Mouse (Mus musculus) limb, embryonic 13.5 days (tissue): Measurements from ENCODE around the gene Magi1. TPM values are rescaled to one million over a fixed set of nuclear protein-coding genes. Genes with fewer than 3 reads are reported as not detected.
A peak's percentile ranks its signal among the peaks of the same experiment; 100 is the strongest.

Experiments used
- ATAC-seq: fragments of 200-750 bp; cut with Nextera tagmentation; 2 replicates; pipeline ENCODE4 v1.8.0; 2017; ENCODE audit warnings: low read depth, moderate number of reproducible peaks, moderate TSS enrichment; ENCODE audit not compliant: low FRiP score
- H3K27ac ChIP-seq: fragments of 300-500 bp; sonication (generic); 2 replicates; pipeline ENCODE4 v1.5.1; 2015; ENCODE audit warnings: inconsistent platforms, mild to moderate bottlenecking, moderate library complexity
- H3K27me3 ChIP-seq: fragments of 300-500 bp; sonication (generic); 2 replicates; pipeline ENCODE4 v1.6.1; 2015; ENCODE audit warnings: mild to moderate bottlenecking, inconsistent platforms
- H3K36me3 ChIP-seq: fragments of 300-500 bp; sonication (generic); 2 replicates; pipeline ENCODE4 v1.6.1; 2015; ENCODE audit warnings: inconsistent platforms, mild to moderate bottlenecking, moderate library complexity
- H3K4me1 ChIP-seq: fragments of 300-500 bp; sonication (generic); 2 replicates; pipeline ENCODE4 v1.6.1; 2015; ENCODE audit warnings: inconsistent platforms
- H3K4me2 ChIP-seq: fragments of 300-500 bp; sonication (generic); replicated peaks from 2 replicates; pipeline ENCODE4 v1.6.1; 2015; ENCODE audit warnings: inconsistent platforms, mild to moderate bottlenecking, moderate library complexity
- H3K4me3 ChIP-seq: fragments of 300-500 bp; sonication (generic); 2 replicates; pipeline ENCODE4 v1.5.1; 2015; ENCODE audit warnings: moderate library complexity, mild to moderate bottlenecking, inconsistent platforms
- H3K9ac ChIP-seq: fragments of 300-500 bp; sonication (generic); 2 replicates; pipeline ENCODE4 v1.6.1; 2015; ENCODE audit warnings: mild to moderate bottlenecking, inconsistent platforms
- H3K9me3 ChIP-seq: fragments of 300-500 bp; sonication (generic); 2 replicates; pipeline ENCODE4 v1.6.1; 2016; ENCODE audit warnings: inconsistent platforms
- WGBS: fragments of 180-500 bp; shearing (Covaris S2); methylation state at CpG from one replicate; pipeline ENCODE4 v1.1.7; 2015; 5-methylcytosine and 5-hydroxymethylcytosine counted together
- polyA plus RNA-seq: library from polyadenylated mRNA; unstranded; fragments of >200 nt; fragmentation: Nextera tagmentation; extraction: Ambion mirVana; gene quantifications from 2 replicates; pipeline ENCODE4 v1.2.1, GENCODE M21; 2015

The Magi1 gene
- polyA plus RNA-seq, 1 experiment from 2014 or later: 13.9 TPM

DNA sequence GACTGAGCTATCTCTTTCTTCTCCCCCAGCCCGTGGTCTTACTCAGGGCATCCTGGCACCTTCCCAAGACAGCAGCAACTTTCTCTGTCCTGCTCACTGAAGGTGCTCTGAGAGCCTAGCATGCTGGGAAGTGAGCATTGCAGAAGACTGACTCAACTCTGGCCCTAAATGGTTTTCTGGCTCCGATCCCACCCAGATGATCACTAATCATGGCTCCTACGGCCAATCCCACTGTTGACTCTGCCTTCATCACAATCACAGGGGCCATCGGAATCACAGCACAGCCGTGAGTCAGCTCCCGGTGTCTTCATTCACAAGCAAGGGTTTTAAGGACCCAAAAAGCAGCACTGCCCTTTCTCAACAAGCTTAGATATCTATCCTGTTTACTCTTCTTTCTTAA lies 58.6 kb downstream of the Magi1 start:
- no peaks in the 10 kb centered on the region for H3K36me3 ChIP-seq
- no peaks in the 10 kb centered on the region for H3K27me3 ChIP-seq
- peaks cover 61% of the 10 kb centered on the region for H3K4me1 ChIP-seq
- H3K4me2 ChIP-seq: no peak overlapping the region
- no peak overlapping the region for H3K4me3 ChIP-seq
- 75% methylated on average over 6 of the region's 6 CpGs for WGBS
- H3K9ac ChIP-seq: no peak overlapping the region
- no peak overlapping the region for H3K27ac ChIP-seq
- ATAC-seq: no peak
- H3K9me3 ChIP-seq: no peaks in the 10 kb centered on the region

- Histone ChIP-seq H3K27ac (no peak overlapping the region), H3K4me1 (peaks cover 67% of the 10 kb centered on the region), H3K4me3 (no peak overlapping the region), H3K27me3 (no peaks in the 10 kb centered on the region), H3K9ac (no peak overlapping the region), H3K36me3 (no peaks in the 10 kb centered on the region), H3K9me3 (no peaks in the 10 kb centered on the region), H3K4me2 (no peak overlapping the region)
- 32% methylated on average over 7 of the region's 7 CpGs for WGBS
- ATAC-seq: no peak
Observed at GRCm38 (mm10) chr6:94222253-94222652, 61.5 kb downstream of the Magi1 start.

DNA sequence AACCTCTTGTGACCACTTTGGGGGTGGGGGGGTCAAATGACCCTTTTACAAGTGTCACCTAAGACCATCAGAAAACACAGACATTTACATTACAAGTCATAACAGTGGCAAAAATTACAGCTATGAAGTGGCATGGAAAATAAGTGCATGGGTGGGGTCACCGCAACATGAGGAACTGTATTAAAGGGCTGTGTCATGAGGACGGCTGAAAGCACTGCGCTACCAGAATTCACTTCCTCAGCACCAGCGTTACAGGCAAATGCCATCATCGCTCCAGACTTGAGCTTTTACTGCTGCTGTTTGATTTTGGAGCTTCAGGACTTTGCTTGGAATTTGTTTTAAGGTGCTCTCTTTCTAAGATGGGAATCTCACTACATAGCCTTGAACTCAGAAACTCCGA lies 62.0 kb downstream of the Magi1 start:
- Histone ChIP-seq H3K9ac (no peak overlapping the region), H3K4me1 (peaks cover 68% of the 10 kb centered on the region), H3K9me3 (no peaks in the 10 kb centered on the region), H3K4me3 (no peak overlapping the region), H3K36me3 (no peaks in the 10 kb centered on the region), H3K27ac (no peak overlapping the region), H3K4me2 (no peak overlapping the region), H3K27me3 (no peaks in the 10 kb centered on the region)
- no peak for ATAC-seq
- 78% methylated on average over 6 of the region's 6 CpGs for WGBS

DNA sequence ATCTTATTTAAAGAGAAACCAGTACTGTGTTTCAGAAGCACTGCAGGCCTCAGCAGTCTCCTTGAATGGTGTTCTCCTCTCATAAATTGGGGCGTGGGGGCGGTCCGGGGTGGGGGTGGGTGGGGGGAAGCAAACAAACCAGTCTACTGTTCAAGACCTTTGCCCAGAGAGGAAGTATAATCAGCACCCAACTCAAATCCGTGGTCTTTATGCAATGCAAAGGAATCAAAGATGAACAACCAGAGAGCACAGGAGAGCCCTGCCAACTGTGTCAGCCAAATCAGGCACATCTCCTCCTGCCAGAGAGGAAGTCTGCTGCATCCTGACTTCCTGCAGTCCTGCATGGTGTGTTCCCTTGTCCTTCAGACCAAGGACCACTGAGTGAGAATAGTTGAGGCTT lies 65.6 kb downstream of the Magi1 start:
- Histone ChIP-seq H3K27ac (no peak overlapping the region), H3K4me3 (no peak overlapping the region), H3K9me3 (no peaks in the 10 kb centered on the region), H3K36me3 (no peaks in the 10 kb centered on the region), H3K4me2 (no peak overlapping the region), H3K9ac (no peak overlapping the region), H3K27me3 (no peaks in the 10 kb centered on the region), H3K4me1 (peaks cover 57% of the 10 kb centered on the region)
- ATAC-seq: no peak
- 89% methylated on average over 4 of the region's 4 CpGs for WGBS

GRCm38 (mm10) chr6:94215834-94216233 lies 67.9 kb downstream of the Magi1 start:
- Histone ChIP-seq H3K4me3 (no peak overlapping the region), H3K9me3 (no peaks in the 10 kb centered on the region), H3K27me3 (no peaks in the 10 kb centered on the region), H3K9ac (no peak overlapping the region), H3K27ac (no peak overlapping the region), H3K4me2 (no peak overlapping the region), H3K4me1 (peaks cover 51% of the 10 kb centered on the region), H3K36me3 (no peaks in the 10 kb centered on the region)
- 89% methylated on average over 4 of the region's 4 CpGs for WGBS
- no peak for ATAC-seq

DNA sequence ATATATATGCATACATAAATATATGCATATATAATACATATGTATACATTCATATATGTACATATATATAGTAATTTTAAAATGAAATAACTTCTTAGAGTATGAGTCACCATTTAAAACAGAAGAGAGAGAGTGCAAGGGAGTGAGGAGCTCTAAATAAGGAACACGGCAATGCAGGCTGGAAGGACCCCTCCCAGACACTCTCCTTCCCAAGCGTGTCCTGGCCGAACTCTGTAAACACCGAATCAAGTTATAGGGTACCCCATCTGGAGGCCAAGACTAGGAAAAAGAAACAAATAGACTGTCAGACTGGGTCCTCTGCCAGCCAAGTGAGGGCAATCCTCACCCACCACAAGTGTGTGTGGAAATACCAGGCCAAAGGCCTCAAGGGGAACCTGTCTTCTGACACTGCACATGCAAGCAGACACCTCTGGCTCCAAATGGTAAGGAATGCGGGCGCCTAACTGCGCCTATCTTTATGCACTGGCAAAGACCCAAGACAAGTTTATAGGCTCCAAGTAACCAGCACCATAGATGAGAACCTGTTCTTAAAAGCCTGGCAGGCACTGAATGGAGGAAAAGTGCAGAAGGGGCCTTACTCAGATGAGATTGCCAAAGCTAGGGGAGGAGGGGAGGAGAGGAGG lies 68.7 kb downstream of the Magi1 start:
- Histone ChIP-seq H3K4me3 (no peak overlapping the region), H3K4me1 (peaks cover 51% of the 10 kb centered on the region), H3K36me3 (no peaks in the 10 kb centered on the region), H3K4me2 (no peak overlapping the region; the same call in 1 of the 2 replicates), H3K9me3 (no peaks in the 10 kb centered on the region), H3K27ac (0 out of 2 replicates have a peak overlapping the region, but pooled peaks have one; percentile 7), H3K27me3 (no peaks in the 10 kb centered on the region), H3K9ac (no peak overlapping the region)
- peak; percentile 46; the same call in 1 of the 2 replicates for ATAC-seq
- WGBS: 58% methylated on average over 7 of the region's 7 CpGs

DNA sequence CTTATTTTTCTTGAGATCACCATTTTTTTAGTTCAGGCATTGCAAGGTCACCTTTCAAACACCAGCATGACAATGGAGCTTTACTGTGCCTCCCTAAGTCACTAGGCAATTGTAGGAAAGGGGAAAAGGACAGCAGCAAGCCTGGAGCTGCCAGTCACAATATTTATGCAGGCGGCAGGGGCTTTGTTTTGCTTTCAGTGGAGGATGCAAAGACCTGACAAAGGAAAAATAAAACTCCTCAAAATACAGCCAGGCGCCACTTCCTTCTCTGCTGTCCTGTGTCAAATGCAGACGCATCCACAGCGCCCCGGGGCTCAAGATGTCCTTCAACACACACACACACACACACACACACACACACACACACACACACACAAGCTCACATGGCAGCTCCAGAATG lies 77.8 kb downstream of the Magi1 start:
- 65% methylated on average over 5 of the region's 5 CpGs for WGBS
- ATAC-seq: no peak
- Histone ChIP-seq H3K9ac (no peak overlapping the region), H3K4me3 (no peak overlapping the region), H3K9me3 (no peaks in the 10 kb centered on the region), H3K36me3 (no peaks in the 10 kb centered on the region), H3K4me1 (peaks cover 30% of the 10 kb centered on the region), H3K27me3 (no peaks in the 10 kb centered on the region), H3K4me2 (no peak overlapping the region), H3K27ac (no peak overlapping the region)

DNA sequence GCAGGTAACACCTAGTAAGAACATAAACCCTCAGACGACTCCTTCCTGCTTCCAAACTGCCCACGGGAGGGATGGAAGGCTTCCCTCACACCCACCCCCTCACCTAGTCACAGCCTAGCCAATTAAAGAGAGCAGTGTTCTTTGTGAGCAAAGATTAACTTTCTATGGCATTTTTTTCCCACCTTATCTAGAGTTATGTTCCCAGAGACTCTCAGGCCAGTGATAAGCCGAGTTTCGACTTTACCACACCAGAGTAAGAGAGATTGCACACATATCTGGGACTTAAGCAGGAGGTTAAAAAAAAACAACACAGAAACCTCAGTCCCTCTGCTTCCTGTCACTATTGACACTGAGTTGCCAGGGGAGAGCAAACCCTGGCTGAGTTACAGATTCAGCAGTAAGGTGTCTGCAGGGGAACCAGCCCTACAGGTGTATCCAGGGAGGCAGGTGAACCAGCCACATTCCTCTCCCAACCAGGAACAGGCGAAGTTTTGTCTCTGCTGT lies 80.0 kb downstream of the Magi1 start:
- no peak overlapping the region for H3K27ac ChIP-seq
- H3K4me1 ChIP-seq: peaks cover 35% of the 10 kb centered on the region
- 30% methylated on average over 5 of the region's 5 CpGs for WGBS
- H3K4me3 ChIP-seq: no peak overlapping the region
- H3K9me3 ChIP-seq: no peaks in the 10 kb centered on the region
- no peak overlapping the region for H3K9ac ChIP-seq
- ATAC-seq: no peak
- no peak overlapping the region for H3K4me2 ChIP-seq
- no peaks in the 10 kb centered on the region for H3K36me3 ChIP-seq
- H3K27me3 ChIP-seq: no peaks in the 10 kb centered on the region

DNA sequence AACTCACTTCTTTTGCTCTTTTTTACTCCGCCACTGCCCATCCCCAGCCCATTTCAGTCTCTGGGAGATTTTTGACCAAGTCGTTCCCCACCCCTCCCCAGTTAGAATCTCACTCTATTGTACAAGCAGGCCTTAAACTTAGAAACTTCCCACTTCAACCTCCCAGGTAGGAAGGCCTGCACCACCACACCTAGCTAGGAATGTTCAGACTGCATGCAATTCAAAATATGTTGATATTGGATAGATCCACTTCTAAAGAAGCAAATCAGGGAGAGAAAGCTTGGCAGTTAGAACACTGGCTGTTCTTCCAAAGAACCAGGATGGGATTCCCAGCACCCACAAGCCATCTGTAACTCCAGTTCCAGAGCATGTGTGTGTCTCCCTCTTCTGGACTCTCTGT lies 81.8 kb downstream of the Magi1 start:
- H3K27ac ChIP-seq: no peak overlapping the region
- no peaks in the 10 kb centered on the region for H3K36me3 ChIP-seq
- H3K4me3 ChIP-seq: no peak overlapping the region
- H3K4me2 ChIP-seq: no peak overlapping the region
- no peak overlapping the region for H3K9ac ChIP-seq
- no peaks in the 10 kb centered on the region for H3K27me3 ChIP-seq
- no peak for ATAC-seq
- peaks cover 31% of the 10 kb centered on the region for H3K4me1 ChIP-seq
- WGBS: 92% methylated on average over 2 of the region's 2 CpGs
- H3K9me3 ChIP-seq: no peaks in the 10 kb centered on the region

GRCm38 (mm10) chr6:94200910-94201309 lies 82.8 kb downstream of the Magi1 start:
- Histone ChIP-seq H3K36me3 (no peaks in the 10 kb centered on the region), H3K4me1 (peaks cover 31% of the 10 kb centered on the region), H3K27me3 (no peaks in the 10 kb centered on the region), H3K9ac (no peak overlapping the region), H3K4me3 (no peak overlapping the region), H3K4me2 (no peak overlapping the region), H3K9me3 (no peaks in the 10 kb centered on the region), H3K27ac (no peak overlapping the region)
- WGBS: 57% methylated on average over 3 of the region's 3 CpGs
- no peak for ATAC-seq

DNA sequence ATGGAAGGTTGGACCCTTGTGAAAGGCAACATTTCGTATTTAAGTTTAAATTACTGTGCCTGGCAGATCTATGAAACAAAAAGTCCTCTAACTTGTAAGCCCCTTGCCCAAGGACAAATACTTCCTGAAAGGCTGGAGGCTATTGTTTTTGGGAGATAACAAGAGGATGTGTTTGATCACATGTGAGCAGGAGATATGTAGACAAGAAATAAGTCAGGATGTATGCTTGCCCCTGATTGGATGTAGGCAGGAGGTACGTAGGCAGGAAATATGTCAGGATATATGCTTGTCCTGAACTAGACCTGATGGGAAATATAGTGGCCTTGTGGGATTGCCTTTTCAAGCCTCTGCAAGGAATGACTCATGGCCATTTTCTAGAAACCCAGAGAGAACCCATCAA lies 84.0 kb downstream of the Magi1 start:
- Histone ChIP-seq H3K4me1 (peaks cover 43% of the 10 kb centered on the region), H3K9ac (no peak overlapping the region), H3K27ac (no peak overlapping the region), H3K9me3 (no peaks in the 10 kb centered on the region), H3K27me3 (no peaks in the 10 kb centered on the region), H3K4me3 (no peak overlapping the region), H3K4me2 (no peak overlapping the region), H3K36me3 (no peaks in the 10 kb centered on the region)
- ATAC-seq: no peak
- 83% methylated on average over 2 of the region's 2 CpGs for WGBS

DNA sequence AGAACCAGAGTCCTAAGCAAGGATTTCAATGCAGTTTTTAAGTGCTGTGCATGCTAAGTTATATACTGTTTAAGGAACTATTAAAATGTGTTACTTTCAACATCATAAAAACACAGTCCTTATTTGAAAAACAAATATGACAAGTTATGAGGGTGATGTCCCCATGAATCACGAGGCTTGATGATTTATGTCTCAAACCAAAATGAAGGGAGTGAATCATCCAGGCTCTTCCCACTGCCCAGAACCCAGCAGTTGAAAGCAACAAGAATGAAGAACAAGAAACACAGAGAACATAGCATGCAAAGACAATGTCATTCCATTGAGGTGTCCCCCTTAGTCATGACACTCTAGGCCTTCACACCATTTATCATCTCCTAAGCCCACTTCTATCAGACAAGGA lies 85.9 kb downstream of the Magi1 start:
- no peak for ATAC-seq
- no peak overlapping the region for H3K4me3 ChIP-seq
- no peak overlapping the region for H3K27ac ChIP-seq
- H3K4me2 ChIP-seq: no peak overlapping the region
- no peaks in the 10 kb centered on the region for H3K36me3 ChIP-seq
- no peaks in the 10 kb centered on the region for H3K9me3 ChIP-seq
- H3K4me1 ChIP-seq: peaks cover 29% of the 10 kb centered on the region
- no peaks in the 10 kb centered on the region for H3K27me3 ChIP-seq
- no peak overlapping the region for H3K9ac ChIP-seq
- 81% methylated on average over 1 of the region's 1 CpGs for WGBS

DNA sequence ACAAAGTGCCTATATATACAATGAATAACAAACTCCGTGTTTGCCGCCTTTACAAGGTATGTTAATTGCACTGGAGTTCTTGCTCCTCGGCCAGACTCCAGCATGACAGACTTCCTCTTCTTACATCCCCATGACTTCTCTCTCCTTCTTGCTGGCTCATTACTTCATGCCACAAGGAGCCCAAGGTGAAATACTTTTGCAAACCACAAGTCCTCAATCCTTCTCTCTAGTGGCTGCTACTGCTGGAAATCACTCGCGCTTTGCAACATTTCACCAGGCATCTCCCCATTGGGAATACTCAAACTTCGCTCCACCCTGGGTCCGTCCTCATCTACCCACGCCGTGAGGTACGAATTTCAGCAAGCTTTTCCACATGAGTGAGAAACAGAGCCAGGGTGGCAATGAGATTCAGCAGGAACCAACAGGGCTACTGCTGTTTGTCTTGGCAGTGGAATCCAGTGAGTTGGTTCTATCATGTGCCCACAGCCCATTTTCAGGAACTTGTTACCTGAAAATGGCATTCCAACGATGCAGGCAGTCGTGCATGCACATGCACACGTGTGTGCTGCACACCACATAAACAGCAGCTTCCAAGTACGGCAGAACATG lies 88.3 kb downstream of the Magi1 start:
- H3K4me3 ChIP-seq: no peak overlapping the region
- 0 out of 2 replicates have a peak overlapping the region, but pooled peaks have one; percentile 16 for H3K4me2 ChIP-seq
- no peak for ATAC-seq
- H3K4me1 ChIP-seq: peaks cover 25% of the 10 kb centered on the region
- no peaks in the 10 kb centered on the region for H3K9me3 ChIP-seq
- no peak overlapping the region for H3K9ac ChIP-seq
- whole genome bisulfite sequencing: 60% methylated on average over 14 of the region's 14 CpGs
- no peak overlapping the region for H3K27ac ChIP-seq
- H3K27me3 ChIP-seq: no peaks in the 10 kb centered on the region
- no peaks in the 10 kb centered on the region for H3K36me3 ChIP-seq
